Mouse (Mus musculus): ENCODE measurements around the gene Prpf40b.

The Prpf40b gene

GRCm38 (mm10) chr15:99332921-99333675 lies 38.2 kb downstream of the Prpf40b start:
- DNase-seq (ENCODE audit: low spot score), result peak; percentile 66

GRCm38 (mm10) chr15:99333676-99334065 lies 38.8 kb downstream of the Prpf40b start:
- DNase-seq (ENCODE audit: low spot score), result no peak

DNA sequence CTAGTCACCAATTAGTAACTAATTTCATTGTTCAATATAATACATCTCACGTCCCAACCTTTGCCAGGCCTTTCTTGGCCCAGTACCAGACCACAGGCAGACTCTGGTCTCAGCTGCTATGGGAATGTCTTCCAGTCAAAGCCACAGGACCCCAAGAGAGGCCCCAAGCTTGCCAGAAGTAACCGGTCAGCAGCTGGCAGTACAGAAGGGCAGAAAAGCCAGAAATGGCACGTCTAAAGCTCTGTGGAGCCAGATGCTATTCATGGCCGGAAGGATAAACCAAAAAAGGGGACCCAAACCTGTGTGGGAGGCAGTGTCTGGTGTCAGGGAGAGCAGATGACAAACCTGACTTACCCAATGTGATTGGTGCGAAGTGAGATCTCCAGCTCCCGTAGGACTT lies 39.6 kb downstream of the Prpf40b start:
- no peak for DNase-seq (ENCODE audit: low spot score)

DNA sequence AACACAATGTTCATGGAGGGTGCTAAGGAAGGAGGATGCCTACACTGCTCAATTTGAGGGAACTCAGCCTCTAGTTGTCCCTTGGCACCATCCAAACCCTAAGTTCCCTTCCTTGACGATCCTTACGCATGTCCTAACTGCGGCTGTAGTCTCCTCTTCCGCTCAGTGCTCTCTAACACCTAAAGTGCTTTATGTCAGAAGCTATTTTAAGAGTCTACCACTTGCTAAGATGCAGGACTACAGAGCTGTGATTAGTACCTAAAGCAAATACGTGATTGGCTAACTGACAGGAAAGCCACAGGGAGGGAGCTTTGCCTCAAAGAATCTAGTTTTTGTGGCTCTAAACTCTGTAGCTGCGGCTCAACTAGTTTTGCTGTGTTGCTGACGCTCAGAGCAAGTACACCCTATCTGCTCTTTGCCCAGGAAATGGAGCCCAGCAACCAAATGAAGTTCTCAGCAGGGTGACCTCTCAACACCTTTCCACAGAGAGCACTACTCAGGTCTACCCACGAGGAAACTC lies 41.0 kb downstream of the Prpf40b start:
- DNase-seq (ENCODE audit: low spot score), result no peak

DNA sequence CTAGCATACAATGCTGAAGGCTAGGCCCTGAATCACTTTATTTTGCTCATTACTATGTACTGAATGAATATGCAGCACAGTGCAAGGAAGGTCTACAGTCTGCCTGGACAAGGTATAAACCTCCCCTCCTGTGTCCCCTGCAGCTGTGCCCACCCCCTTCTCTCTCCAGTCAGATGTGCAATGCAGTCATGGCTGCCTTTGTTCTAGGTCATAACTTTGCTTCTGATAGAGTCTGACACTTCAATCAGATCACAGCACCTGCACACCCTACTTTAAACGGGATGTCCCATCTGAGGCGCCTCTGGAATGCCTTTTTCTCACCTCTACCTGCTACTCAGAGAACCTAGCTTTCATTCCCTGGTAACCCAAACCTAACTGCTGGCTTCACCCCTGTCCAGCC lies 44.0 kb downstream of the Prpf40b start:
- no peak for DNase-seq (ENCODE audit: low spot score)

- no peak for DNase-seq (ENCODE audit: low spot score)
These were observed 44.8 kb downstream of the Prpf40b start for GRCm38 (mm10) chr15:99339669-99340068.

- no peak for DNase-seq (ENCODE audit: low spot score)
These were observed 46.2 kb downstream of the Prpf40b start for GRCm38 (mm10) chr15:99341102-99341501.

DNA sequence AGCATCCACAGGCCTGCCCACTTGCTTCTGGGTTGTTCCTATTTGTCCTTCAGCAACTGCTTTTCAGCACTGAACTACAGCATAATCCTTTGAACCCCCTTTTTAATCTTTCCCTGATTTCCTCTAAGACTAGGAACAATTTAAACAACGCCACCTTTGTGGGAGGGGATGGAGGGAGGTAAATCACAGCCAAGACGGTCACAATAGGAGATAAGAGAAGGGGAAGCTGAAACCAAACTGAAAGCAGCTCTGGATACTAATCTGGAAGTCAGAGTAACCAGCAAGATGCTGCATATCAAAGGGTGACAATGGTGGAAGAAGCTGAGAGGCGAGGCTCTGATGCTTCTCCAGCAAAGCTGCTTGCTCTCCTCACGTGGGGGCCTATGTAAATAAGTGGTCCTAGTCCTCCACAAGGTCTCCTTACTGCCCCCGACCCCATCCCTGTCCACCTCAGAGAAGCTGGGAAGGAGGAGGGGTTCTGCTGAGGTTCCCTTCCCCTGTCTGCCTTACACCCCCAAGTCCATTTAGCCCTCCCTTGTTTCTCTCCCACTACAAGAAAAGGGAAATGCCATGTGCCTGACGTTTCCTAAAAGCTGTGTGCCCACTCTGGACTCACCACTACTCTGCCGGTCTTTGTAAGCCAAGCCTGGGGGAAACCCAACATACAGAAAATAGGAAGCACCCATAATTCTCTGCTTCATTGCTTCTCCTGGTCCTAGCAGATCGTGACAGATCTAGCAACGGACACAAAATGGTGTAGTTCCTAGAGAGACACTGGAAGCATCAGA lies 47.5 kb downstream of the Prpf40b start:
- DNase-seq (ENCODE audit: low spot score), result no peak

DNA sequence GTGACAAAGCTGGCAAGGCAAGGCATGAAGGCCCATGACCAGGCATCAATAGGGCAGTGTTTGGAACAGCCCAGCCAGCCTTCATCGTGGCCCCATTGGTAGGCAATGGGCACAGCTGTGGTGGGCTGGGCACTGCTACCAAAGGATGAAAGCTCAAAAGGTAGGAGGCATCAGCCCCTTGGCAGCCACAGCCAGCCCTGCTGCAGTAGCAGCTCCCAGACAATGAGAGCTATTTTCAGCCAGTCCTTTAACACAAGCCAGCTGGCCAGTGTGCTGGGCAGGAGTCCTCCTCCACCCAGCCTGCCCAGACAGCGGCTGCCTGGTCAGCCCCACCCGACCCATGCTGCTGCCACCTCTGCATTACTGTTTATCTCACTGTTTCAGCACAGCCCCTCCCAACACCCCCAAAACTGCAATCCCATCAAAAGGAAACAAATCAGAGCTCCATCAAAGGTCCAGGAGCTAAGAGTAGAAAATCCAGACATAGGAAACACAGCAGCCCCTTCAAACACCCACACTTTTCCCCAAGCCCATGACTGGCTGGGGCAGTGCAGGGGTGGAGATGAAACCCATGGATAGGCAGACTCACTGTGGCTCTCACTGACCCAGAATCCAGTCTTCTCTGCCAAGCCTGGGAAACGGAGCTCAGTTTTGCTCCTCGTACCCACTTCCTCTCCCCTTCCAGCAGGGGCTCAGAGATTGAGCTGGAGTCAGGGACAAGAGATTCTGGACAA lies 48.7 kb downstream of the Prpf40b start:
- DNase-seq (ENCODE audit: low spot score), result no peak

- DNase-seq (ENCODE audit: low spot score), result no peak
These were observed 49.4 kb downstream of the Prpf40b start for GRCm38 (mm10) chr15:99344148-99344870.

- no peak for DNase-seq (ENCODE audit: low spot score)
These were observed 50.1 kb downstream of the Prpf40b start for GRCm38 (mm10) chr15:99344961-99345360.

DNA sequence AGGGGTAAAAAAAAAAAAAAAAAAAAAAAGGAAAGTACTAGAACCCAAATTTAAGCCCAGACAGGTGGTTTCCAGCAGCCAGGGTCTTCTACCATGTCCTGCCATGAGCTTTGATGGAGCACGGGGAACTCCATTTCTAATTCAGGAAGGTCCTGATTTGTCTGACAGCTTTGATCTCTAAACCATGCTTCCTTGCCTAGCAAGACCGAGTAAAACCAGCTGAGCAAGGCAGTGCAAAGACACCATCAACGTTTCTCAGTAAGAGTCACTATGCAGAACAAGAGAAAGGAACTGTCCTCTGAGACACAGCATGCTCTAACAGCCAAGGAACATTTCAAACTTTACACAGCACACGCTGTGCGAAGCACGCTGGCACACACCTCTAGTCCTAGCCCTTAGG lies 56.7 kb downstream of the Prpf40b start:
- DNase-seq (ENCODE audit: low spot score), result no peak

DNA sequence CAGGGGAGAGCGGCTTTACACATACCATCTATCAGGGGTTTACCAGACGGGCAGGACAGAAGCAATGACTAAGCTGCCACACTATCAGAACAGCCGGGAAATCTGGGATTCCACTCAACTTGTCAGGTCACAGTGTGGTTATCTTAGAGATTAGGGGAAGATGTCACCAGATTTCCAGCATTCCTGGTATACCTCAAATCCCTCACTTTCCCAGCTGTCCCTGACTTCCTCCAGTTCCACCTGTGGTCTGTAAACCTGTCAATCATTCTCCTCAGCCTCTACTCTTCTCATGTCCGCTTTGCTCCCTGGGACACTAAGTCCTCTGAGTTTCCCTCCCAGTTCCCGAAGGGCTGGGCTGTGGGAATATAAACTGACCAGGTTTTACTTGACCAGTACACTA lies 57.4 kb downstream of the Prpf40b start:
- DNase-seq (ENCODE audit: low spot score), result no peak

GRCm38 (mm10) chr15:99355660-99356059 lies 60.8 kb downstream of the Prpf40b start:
- DNase-seq (ENCODE audit: low spot score), result no peak

DNA sequence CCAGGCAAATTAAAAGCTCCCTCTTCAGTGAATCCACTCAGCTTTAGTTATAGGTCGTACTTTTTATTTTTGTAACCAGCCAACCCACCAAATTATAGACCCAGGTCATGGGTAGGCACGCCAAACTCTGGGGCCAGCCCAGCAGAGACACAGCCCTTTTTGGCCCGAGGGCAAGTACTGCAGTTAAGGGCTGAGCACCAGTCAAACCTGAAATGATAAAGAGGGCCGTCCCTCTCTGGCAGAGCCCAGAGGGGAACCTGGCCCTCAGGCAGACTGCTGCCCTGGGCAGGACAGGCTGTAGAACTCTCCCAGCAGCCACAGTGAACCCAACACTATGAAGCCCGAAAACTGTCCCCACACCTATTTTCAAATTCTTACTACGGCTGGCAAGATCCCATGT lies 61.6 kb downstream of the Prpf40b start:
- no peak for DNase-seq (ENCODE audit: low spot score)

GRCm38 (mm10) chr15:99358952-99359351 lies 64.1 kb downstream of the Prpf40b start:
- DNase-seq (ENCODE audit: low spot score), result no peak

DNA sequence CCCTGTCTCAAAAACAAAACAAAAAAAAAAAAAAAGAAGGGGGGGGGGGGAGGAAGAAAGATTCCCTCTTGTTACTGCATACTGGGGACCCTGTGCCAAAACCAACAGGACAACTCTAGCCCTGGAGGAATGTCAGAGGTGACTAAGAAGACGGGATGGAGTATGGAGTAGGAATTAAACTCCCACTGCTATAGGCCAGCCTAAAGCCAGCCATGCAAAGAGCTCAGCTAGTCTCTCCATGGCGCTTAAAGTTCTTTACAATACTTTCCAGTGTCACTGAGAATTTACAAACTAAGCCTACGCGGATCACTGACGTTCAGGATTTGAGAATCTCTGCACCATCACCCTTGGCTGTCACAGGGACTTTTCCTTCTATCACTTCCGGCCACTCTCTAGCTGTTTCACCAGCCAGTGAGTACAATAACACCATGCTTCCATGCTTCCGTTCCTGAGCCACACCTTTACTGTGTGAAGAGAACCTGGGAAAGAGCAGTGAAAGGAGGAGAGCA lies 69.2 kb downstream of the Prpf40b start:
- DNase-seq (ENCODE audit: low spot score), result no peak

GRCm38 (mm10) chr15:99364921-99365320 lies 70.0 kb downstream of the Prpf40b start:
- no peak for DNase-seq (ENCODE audit: low spot score)
